ENCODE assay signal across 18 mouse cellular contexts in genomic region chr4:78142088-78142766, GRCm38 (mm10).
DNase-seq lines count a peak whose midpoint lies in the region; ATAC-seq and TF ChIP-seq lines count a peak whose summit lies in the region.
"Had no signal": no experiment of that assay in that cellular context is flagged by ENCODE, and none has a peak within 500 bp of the region (broad histone marks: within the 10 kb centered on the region; RNA-seq: fewer than 3 reads in every experiment).

No protein-coding gene starts in this region.

- no peaks in the 10 kb centered on the region for H3K27me3 ChIP-seq in lung, postnatal 0 days (replicated peaks; ENCODE audit: insufficient read depth, low read length)
- no peaks in the 10 kb centered on the region for H3K27me3 ChIP-seq in hindbrain, embryonic 12.5 days
- H3K27me3 ChIP-seq in midbrain, embryonic 12.5 days: no peaks in the 10 kb centered on the region
- no peaks in the 10 kb centered on the region for H3K27me3 ChIP-seq in neural tube, embryonic 14.5 days (ENCODE audit: control insufficient read depth, insufficient read depth, low read length)
- H3K27me3 ChIP-seq: embryonic facial prominence, embryonic 15.5 days; limb, embryonic 15.5 days had no signal

- no peak overlapping the region for H3K27ac ChIP-seq in lung, postnatal 0 days (ENCODE audit: low read length)
- H3K27ac ChIP-seq in hindbrain, embryonic 12.5 days: no peak overlapping the region
- H3K27ac ChIP-seq in midbrain, embryonic 12.5 days (replicated peaks): 0 out of 2 replicates have a peak overlapping the region, but pooled peaks have one; percentile 20
- no peak overlapping the region; the same call in 1 of the 2 replicates for H3K27ac ChIP-seq in neural tube, embryonic 14.5 days (ENCODE audit: low read depth, low read length)
- H3K27ac ChIP-seq: embryonic facial prominence, embryonic 15.5 days; limb, embryonic 15.5 days had no signal

- no peaks in the 10 kb centered on the region for H3K4me1 ChIP-seq in lung, postnatal 0 days (ENCODE audit: insufficient read depth, low read depth, low read length)
- H3K4me1 ChIP-seq in hindbrain, embryonic 12.5 days: no peaks in the 10 kb centered on the region
- no peaks in the 10 kb centered on the region for H3K4me1 ChIP-seq in midbrain, embryonic 12.5 days
- H3K4me1 ChIP-seq in neural tube, embryonic 14.5 days (ENCODE audit: control insufficient read depth, insufficient read depth, low read length): 0 out of 2 replicates have a peak, but pooled peaks cover 4% of the 10 kb centered on the region
- H3K4me1 ChIP-seq: embryonic facial prominence, embryonic 15.5 days; limb, embryonic 15.5 days had no signal

- H3K9me3 ChIP-seq in lung, postnatal 0 days (ENCODE audit: low read length): no peaks in the 10 kb centered on the region
- H3K9me3 ChIP-seq in hindbrain, embryonic 12.5 days (replicated peaks): no peaks in the 10 kb centered on the region
- no peaks in the 10 kb centered on the region for H3K9me3 ChIP-seq in midbrain, embryonic 12.5 days
- H3K9me3 ChIP-seq in neural tube, embryonic 14.5 days (ENCODE audit: control insufficient read depth, low read length): no peaks in the 10 kb centered on the region
- H3K9me3 ChIP-seq: embryonic facial prominence, embryonic 15.5 days; limb, embryonic 15.5 days had no signal

- ATAC-seq in lung, postnatal 0 days: no peak
- peak; percentile 91 for ATAC-seq in hindbrain, embryonic 12.5 days (ENCODE audit: low FRiP score)
- 0 out of 2 replicates have a peak, but pooled peaks have one; percentile 38 for ATAC-seq in midbrain, embryonic 12.5 days (ENCODE audit: low FRiP score, low read depth)
- ATAC-seq in neural tube, embryonic 14.5 days (ENCODE audit: low read depth): peak; percentile 93
- ATAC-seq: activated CD4-positive, CD25-positive, alpha-beta regulatory T cell, adult 4 months had no signal

- no peak overlapping the region for H3K9ac ChIP-seq in lung, postnatal 0 days (replicated peaks; ENCODE audit: low read depth)
- no peak overlapping the region for H3K9ac ChIP-seq in hindbrain, embryonic 12.5 days
- H3K9ac ChIP-seq in midbrain, embryonic 12.5 days (replicated peaks): no peak overlapping the region
- no peak overlapping the region for H3K9ac ChIP-seq in neural tube, embryonic 14.5 days (replicated peaks; ENCODE audit: low read depth, low read length)
- H3K9ac ChIP-seq: embryonic facial prominence, embryonic 15.5 days; limb, embryonic 15.5 days had no signal

- no peak overlapping the region for H3K4me3 ChIP-seq in lung, postnatal 0 days (ENCODE audit: low read depth, low read length)
- H3K4me3 ChIP-seq in hindbrain, embryonic 12.5 days: no peak overlapping the region
- no peak overlapping the region for H3K4me3 ChIP-seq in midbrain, embryonic 12.5 days
- H3K4me3 ChIP-seq in neural tube, embryonic 14.5 days (ENCODE audit: low read depth, low read length): no peak overlapping the region
- H3K4me3 ChIP-seq: embryonic facial prominence, embryonic 15.5 days; limb, embryonic 15.5 days had no signal

- 76% methylated on average over 3 of the region's 3 CpGs for WGBS in lung, postnatal 0 days
- 48% methylated on average over 3 of the region's 3 CpGs for WGBS in hindbrain, embryonic 12.5 days
- WGBS in midbrain, embryonic 12.5 days: 55% methylated on average over 3 of the region's 3 CpGs
- WGBS in neural tube, embryonic 14.5 days: 28% methylated on average over 3 of the region's 3 CpGs

- peak; percentile 2 for DNase-seq in lung, postnatal 0 days (ENCODE audit: low spot score)
- DNase-seq in lung, postnatal 10 days: no peak
- no peak for DNase-seq in kidney, postnatal 25 days
- no peak for DNase-seq in ovary, postnatal 36 days (ENCODE audit: low spot score)
- DNase-seq: adrenal gland, postnatal 36 days; cerebellum, postnatal 14 days; embryo, embryonic 11 days; gastrocnemius, postnatal 14 days; heart, postnatal 10 days; kidney, adult 9 months; spleen, adult 18-20 months; thymus, adult 2 months had no signal

- no peak for TF ChIP-seq EP300 in lung, postnatal 0 days (IDR thresholded peaks at IDR 0.05)

- H3K36me3 ChIP-seq in lung, postnatal 0 days (ENCODE audit: insufficient read depth, low read length): no peaks in the 10 kb centered on the region
- H3K36me3 ChIP-seq in hindbrain, embryonic 12.5 days: no peaks in the 10 kb centered on the region
- H3K36me3 ChIP-seq in midbrain, embryonic 12.5 days: no peaks in the 10 kb centered on the region
- no peaks in the 10 kb centered on the region for H3K36me3 ChIP-seq in neural tube, embryonic 14.5 days (ENCODE audit: control insufficient read depth, insufficient read depth, low read length)
- H3K36me3 ChIP-seq: embryonic facial prominence, embryonic 15.5 days; limb, embryonic 15.5 days had no signal

- no peak overlapping the region for H3K4me2 ChIP-seq in lung, postnatal 0 days (replicated peaks; ENCODE audit: low read depth, low read length)
- H3K4me2 ChIP-seq in hindbrain, embryonic 12.5 days (replicated peaks): no peak overlapping the region
- H3K4me2 ChIP-seq in midbrain, embryonic 12.5 days (replicated peaks): no peak overlapping the region
- 0 out of 2 replicates have a peak overlapping the region, but pooled peaks have one; percentile 12 for H3K4me2 ChIP-seq in neural tube, embryonic 14.5 days (ENCODE audit: low read depth, low read length)
- H3K4me2 ChIP-seq: embryonic facial prominence, embryonic 15.5 days; limb, embryonic 15.5 days had no signal

- TF ChIP-seq CTCF in lung, postnatal 0 days (IDR thresholded peaks at IDR 0.05): no peak
